Mouse (Mus musculus): ENCODE measurements around the gene Gm10260. TPM values are rescaled to one million over a fixed set of nuclear protein-coding genes. Genes with fewer than 3 reads are reported as not detected.

Gm10260 gene
- polyA plus RNA-seq, 1 experiment from 2014 or later = 4.2 TPM

DNA sequence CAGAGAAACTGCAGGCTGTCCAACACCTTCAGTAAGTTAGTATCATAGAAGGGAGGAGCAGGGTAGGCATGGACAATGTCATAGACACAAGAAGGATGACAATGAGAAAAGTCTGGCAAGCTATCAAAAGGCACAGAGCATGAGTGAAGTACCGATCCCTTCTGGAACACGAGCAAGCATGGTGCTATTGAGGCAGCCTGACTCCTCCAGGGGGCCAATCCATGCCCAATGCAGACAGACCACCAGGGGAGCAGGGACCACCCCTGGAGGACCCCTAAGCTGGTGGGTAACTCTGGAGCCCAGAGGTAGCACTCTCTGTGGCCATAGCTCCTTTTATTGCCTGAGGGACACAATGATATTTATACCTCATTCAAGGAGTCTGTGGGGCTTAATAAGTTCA, 20.1 kb upstream of the Gm10260 start:
- Histone ChIP-seq H3K27ac (replicated peaks) (no peak overlapping the region), H3K36me3 (no peaks in the 10 kb centered on the region), H3K4me1 (peaks cover 18% of the 10 kb centered on the region), H3K9me3 (replicated peaks) (no peaks in the 10 kb centered on the region), H3K27me3 (ENCODE audit: low read depth, poor library complexity, severe bottlenecking) (no peaks in the 10 kb centered on the region), H3K4me3 (no peak overlapping the region)
- no peak for DNase-seq (ENCODE audit: low spot score)
- WGBS = 85% methylated on average over 2 of the region's 2 CpGs

DNA sequence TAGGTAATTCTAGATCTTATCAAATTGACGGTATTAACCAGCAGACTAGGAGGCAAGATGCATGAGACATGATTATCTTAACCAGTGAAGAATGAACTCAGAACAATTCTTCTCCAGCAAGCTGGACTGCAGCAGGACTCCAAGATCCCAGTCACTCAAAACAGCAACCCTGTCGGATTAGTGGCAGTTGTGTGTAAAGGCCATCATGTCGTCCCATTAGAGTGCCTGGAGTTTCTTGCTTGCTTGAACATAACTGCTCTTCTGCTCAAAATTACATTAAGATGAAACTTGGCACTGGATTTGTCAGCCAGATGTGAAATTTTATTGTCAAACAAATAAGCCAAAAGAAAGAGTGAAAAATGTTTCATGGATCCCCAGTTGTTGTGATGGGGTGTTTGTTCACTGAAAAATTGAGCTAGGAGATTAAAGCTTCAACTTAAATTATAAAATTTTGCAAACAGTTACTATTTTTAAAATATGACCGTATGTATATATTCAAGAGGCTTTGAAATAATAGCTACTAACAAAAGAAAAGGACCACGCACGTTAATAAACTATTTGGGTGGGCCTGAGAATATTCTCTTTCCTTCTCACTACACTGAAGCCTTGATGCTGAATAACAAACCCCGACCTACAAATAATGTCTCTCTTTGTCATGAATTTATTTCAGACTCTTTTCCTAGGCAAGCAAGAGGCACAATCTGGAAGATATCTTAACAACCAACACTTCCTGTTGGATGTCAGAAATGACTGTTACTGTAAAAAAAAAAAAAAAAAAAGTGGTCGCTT, 19.4 kb upstream of the Gm10260 start:
- WGBS = 89% methylated on average over 8 of the region's 8 CpGs

DNA sequence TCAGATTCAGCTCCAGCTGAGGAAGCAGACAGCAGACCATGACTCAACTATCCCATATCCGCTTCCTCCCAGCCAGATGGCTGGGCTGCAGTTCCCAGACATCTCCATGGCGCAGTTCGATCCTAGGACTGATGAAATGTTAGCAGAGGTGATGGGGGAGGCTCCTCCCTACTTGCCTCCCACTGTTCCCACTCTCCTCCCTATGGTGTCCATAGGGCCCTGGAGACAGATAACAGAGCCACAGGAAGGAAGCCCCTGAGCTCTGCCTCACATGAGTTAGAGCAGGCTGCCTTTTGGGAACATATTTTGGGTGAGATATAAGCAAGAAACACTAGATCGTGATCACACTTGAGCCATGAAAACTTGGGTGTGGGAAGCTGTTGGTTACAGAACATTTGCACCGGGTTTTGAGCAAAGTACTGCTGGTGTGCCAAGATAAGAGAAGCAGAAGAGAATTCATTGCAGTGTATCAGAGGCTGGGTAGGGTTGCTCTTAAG, 18.3 kb upstream of the Gm10260 start:
- Histone ChIP-seq H3K27ac (replicated peaks) (no peak overlapping the region), H3K27me3 (ENCODE audit: low read depth, poor library complexity, severe bottlenecking) (no peaks in the 10 kb centered on the region), H3K9me3 (replicated peaks) (no peaks in the 10 kb centered on the region), H3K36me3 (no peaks in the 10 kb centered on the region), H3K4me1 (peaks cover 28% of the 10 kb centered on the region), H3K4me3 (no peak overlapping the region)
- DNase-seq (ENCODE audit: low spot score) = no peak
- 90% methylated on average over 5 of the region's 5 CpGs for WGBS

More for the DNA sequence above, 19.4 kb upstream of the Gm10260 start:
- no peaks in the 10 kb centered on the region for H3K36me3 ChIP-seq
- H3K9me3 ChIP-seq (replicated peaks) = no peaks in the 10 kb centered on the region
- no peak for DNase-seq (ENCODE audit: low spot score)
- H3K4me3 ChIP-seq = no peak overlapping the region
- H3K27me3 ChIP-seq (ENCODE audit: low read depth, poor library complexity, severe bottlenecking) = no peaks in the 10 kb centered on the region
- H3K27ac ChIP-seq (replicated peaks) = no peak overlapping the region
- H3K4me1 ChIP-seq = peaks cover 20% of the 10 kb centered on the region

DNA sequence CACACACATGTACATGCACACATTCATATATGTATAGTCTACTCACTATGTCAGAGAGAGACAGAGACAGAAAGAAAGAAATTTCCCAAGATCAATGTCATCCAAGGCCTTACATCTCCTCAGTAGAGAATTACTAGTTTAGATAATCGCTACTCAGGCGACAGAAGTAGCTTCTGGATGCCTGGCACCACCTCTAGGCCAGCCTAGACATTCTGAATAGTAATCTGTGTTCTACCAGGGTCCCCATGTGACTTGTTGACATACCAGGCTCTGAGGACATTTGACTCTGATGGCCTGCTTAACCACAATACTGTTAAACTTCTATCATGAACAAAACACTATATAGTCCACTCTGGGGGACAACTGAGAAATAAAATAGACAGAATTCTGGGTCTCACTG, 17.2 kb upstream of the Gm10260 start:
- no peaks in the 10 kb centered on the region for H3K36me3 ChIP-seq
- DNase-seq (ENCODE audit: low spot score) = no peak
- H3K27ac ChIP-seq (replicated peaks) = no peak overlapping the region
- no peaks in the 10 kb centered on the region for H3K27me3 ChIP-seq (ENCODE audit: low read depth, poor library complexity, severe bottlenecking)
- WGBS = 93% methylated on average over 2 of the region's 2 CpGs
- peaks cover 28% of the 10 kb centered on the region for H3K4me1 ChIP-seq
- no peaks in the 10 kb centered on the region for H3K9me3 ChIP-seq (replicated peaks)
- H3K4me3 ChIP-seq = no peak overlapping the region

DNA sequence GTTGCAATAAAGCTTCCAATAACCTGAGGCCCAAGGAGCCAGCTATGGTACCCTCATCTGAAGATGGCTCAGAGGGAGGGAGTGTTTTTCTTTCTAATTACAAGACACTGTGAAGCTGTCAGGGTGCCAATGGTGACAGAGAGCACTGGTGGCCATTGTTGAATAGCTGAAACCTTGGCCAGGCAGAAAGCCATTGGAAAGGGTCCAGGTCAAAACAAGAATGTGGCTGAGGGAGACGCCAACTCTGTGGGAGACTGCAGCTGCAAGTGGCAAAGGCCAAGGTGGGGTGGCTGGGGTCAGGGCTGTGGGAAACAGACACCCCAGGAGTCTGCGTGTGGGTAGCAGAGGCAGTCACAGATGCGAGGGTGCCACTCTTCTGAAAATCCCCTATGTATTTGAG, 16.3 kb upstream of the Gm10260 start:
- no peak overlapping the region for H3K4me3 ChIP-seq
- H3K27me3 ChIP-seq (ENCODE audit: low read depth, poor library complexity, severe bottlenecking) = no peaks in the 10 kb centered on the region
- 0 out of 2 replicates have a peak overlapping the region, but pooled peaks have one; percentile 23 for H3K27ac ChIP-seq (replicated peaks)
- H3K4me1 ChIP-seq = peaks cover 20% of the 10 kb centered on the region
- 67% methylated on average over 3 of the region's 3 CpGs for WGBS
- no peak for DNase-seq (ENCODE audit: low spot score)
- no peaks in the 10 kb centered on the region; the same call in 1 of the 2 replicates for H3K9me3 ChIP-seq (replicated peaks)
- H3K36me3 ChIP-seq = no peaks in the 10 kb centered on the region

DNA sequence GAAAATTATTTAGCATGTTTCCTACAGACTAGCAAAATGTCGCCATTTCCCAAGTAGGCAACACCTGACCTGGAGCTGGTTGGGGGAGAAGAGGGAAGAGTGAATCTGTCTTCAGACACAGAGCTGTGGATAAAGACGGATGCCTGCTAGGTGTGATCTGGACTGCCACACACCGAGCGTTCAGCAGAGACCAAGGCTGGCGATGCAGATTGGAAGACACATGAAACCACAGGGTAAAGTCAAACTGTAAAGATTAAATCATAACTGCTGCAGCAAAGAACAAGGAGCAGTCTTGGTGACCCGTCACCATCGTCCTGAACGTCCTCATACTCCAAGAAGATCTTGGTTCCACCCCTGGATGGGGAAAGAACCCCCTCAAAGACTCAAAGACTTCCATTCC, 15.5 kb upstream of the Gm10260 start:
- Histone ChIP-seq H3K9me3 (replicated peaks) (no peaks in the 10 kb centered on the region; the same call in 1 of the 2 replicates), H3K36me3 (no peaks in the 10 kb centered on the region), H3K4me1 (peaks cover 20% of the 10 kb centered on the region), H3K27ac (replicated peaks) (no peak overlapping the region), H3K27me3 (ENCODE audit: low read depth, poor library complexity, severe bottlenecking) (no peaks in the 10 kb centered on the region), H3K4me3 (no peak overlapping the region)
- no peak for DNase-seq (ENCODE audit: low spot score)
- whole genome bisulfite sequencing = 89% methylated on average over 8 of the region's 8 CpGs

DNA sequence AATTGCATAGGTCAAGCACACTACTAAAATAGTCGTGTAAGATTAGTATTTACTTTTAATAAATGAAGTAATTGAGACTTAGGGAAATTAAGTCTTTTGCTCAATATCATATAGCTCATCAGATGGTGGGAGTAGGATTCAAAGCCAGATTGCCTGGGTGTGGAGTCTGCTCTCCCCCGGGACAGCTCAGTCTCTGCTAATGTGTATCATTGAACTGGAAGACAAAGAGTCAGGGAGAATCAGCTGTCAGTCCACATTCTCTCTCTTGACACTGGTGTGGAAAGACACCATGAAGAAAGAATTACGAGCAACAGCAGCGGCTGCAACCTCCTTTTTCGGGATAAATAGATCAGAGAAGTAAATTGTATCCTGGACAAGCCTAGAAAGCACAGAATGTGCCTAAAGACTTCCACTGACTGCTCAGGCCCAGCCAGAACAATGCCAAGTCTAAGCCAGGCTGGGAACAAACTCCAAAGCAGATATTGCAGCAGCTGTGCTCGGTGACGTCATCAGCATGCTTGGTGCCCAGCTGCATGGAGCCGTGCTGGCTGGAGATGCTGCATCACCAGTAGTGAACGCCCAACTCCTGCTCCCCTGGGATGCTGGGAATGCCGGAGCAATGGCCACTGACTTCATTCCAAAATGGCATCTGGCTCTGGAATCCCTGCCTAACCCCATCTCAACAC, 14.5 kb upstream of the Gm10260 start:
- H3K36me3 ChIP-seq = no peaks in the 10 kb centered on the region
- 66% methylated on average over 10 of the region's 10 CpGs for WGBS
- peaks cover 20% of the 10 kb centered on the region for H3K4me1 ChIP-seq
- H3K9me3 ChIP-seq (replicated peaks) = no peaks in the 10 kb centered on the region; the same call in 1 of the 2 replicates
- peak; percentile 55 for DNase-seq (ENCODE audit: low spot score)
- peak overlapping the region; percentile 83 for H3K27ac ChIP-seq (replicated peaks)
- peak overlapping the region; percentile 24; the same call in 1 of the 2 replicates for H3K4me3 ChIP-seq
- no peaks in the 10 kb centered on the region for H3K27me3 ChIP-seq (ENCODE audit: low read depth, poor library complexity, severe bottlenecking)

DNA sequence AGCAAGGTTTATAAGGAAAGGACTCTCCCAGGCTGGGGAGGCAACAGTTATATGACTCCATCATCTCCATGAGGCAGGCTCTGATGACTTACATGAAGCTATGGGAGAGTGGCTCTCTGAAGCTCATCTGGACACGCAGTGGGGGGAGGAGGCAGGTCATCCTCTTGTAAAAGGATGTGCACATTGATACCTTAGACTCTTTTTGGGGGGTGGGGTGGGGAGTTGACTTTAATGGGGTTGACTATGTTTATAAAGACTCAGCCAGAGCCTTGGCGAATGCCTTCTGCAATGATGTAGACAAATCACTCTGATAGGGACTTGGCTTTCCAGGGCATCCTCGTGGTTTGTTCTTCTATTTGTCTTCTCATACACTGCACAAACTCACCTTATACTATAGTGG, 8.8 kb upstream of the Gm10260 start:
- H3K27me3 ChIP-seq (ENCODE audit: low read depth, poor library complexity, severe bottlenecking) = no peaks in the 10 kb centered on the region
- 84% methylated on average over 3 of the region's 3 CpGs for WGBS
- DNase-seq (ENCODE audit: low spot score) = no peak
- H3K27ac ChIP-seq (replicated peaks) = peak overlapping the region; percentile 61; the same call in 1 of the 2 replicates
- no peak overlapping the region for H3K4me3 ChIP-seq
- no peaks in the 10 kb centered on the region; the same call in 1 of the 2 replicates for H3K9me3 ChIP-seq (replicated peaks)
- peaks cover 18% of the 10 kb centered on the region for H3K4me1 ChIP-seq
- no peaks in the 10 kb centered on the region for H3K36me3 ChIP-seq

DNA sequence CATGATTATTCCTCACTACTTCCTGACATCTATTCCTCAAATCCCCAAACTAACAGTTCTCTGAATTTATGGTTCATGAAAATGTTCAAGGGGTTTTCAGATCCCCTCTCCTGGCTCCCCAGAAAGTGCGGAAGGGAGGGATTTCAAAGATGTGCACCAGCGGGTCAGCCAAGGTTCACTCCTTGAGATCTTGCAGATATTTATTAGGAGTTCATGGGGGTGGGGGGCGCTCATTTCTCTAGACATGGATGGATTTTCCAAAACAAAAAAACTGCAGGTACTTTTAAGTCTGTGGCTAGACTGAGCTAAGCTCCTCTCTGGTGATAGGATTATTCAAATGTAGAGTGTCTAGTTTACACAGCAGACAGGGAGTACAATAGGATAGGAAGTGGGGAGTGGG, 8.4 kb upstream of the Gm10260 start:
- peak overlapping the region; percentile 61 for H3K27ac ChIP-seq (replicated peaks)
- 56% methylated on average over 3 of the region's 3 CpGs for WGBS

DNA sequence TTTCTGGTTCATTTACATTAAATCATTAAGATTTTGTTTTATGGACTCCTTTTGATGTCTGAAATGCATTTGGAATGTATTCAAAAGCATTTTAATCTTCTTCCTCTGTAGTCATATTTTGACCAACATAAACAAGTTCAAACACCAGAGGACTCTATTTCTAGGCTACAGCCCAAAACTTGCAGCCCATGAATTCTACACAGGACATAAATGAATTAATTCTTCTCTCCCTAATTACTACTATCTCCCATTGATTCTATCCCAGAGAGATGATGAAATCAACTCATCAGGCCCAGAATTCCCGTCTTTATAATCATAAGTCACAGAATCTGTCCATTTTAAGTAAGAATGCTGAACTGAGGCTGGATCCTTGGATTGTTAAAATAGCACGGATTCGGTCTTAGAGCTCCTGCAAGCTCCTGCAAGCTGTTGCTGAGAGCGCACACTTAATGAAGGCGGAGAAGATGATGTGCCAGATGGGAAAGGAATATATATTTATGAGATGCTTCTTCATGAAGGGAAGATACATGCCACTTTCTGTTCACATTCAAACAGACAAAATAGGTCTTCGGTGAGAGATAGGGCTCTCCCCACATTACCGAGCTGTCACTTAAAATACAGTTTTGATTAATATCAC, 7.7 kb upstream of the Gm10260 start:
- peaks cover 26% of the 10 kb centered on the region for H3K4me1 ChIP-seq
- H3K4me3 ChIP-seq = no peak overlapping the region
- no peak overlapping the region for H3K27ac ChIP-seq (replicated peaks)
- WGBS = 86% methylated on average over 7 of the region's 7 CpGs
- H3K9me3 ChIP-seq (replicated peaks) = no peaks in the 10 kb centered on the region; the same call in 1 of the 2 replicates
- no peaks in the 10 kb centered on the region for H3K27me3 ChIP-seq (ENCODE audit: low read depth, poor library complexity, severe bottlenecking)
- H3K36me3 ChIP-seq = no peaks in the 10 kb centered on the region
- DNase-seq (ENCODE audit: low spot score) = no peak

More for the DNA sequence above, 8.4 kb upstream of the Gm10260 start:
- Histone ChIP-seq H3K36me3 (no peaks in the 10 kb centered on the region), H3K4me1 (peaks cover 21% of the 10 kb centered on the region), H3K9me3 (replicated peaks) (no peaks in the 10 kb centered on the region; the same call in 1 of the 2 replicates), H3K4me3 (no peak overlapping the region), H3K27me3 (ENCODE audit: low read depth, poor library complexity, severe bottlenecking) (no peaks in the 10 kb centered on the region)
- DNase-seq (ENCODE audit: low spot score) = no peak

DNA sequence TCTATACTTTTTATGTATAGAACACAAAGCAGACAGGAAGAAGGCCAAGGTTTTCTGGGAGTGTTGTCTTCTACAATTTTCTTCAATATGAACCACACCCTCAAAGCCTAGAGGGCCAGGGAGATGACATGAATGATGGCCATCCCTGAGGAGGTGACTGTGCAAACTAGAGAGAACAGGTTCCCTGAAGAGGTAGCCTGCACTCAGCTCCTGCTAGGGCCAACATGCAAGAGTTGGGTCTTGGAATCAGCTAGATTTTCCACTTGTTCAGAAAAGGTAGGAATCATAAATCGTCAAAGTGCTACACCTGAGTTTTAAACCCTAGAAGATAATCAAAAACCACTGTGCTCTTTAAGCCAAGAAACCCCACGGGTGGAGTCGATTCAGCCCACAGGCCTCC, 6.2 kb upstream of the Gm10260 start:
- 95% methylated on average over 3 of the region's 3 CpGs for WGBS
- no peak for DNase-seq (ENCODE audit: low spot score)
- Histone ChIP-seq H3K36me3 (no peaks in the 10 kb centered on the region), H3K9me3 (replicated peaks) (no peaks in the 10 kb centered on the region), H3K27ac (replicated peaks) (no peak overlapping the region), H3K27me3 (ENCODE audit: low read depth, poor library complexity, severe bottlenecking) (no peaks in the 10 kb centered on the region), H3K4me3 (no peak overlapping the region), H3K4me1 (peaks cover 26% of the 10 kb centered on the region)

DNA sequence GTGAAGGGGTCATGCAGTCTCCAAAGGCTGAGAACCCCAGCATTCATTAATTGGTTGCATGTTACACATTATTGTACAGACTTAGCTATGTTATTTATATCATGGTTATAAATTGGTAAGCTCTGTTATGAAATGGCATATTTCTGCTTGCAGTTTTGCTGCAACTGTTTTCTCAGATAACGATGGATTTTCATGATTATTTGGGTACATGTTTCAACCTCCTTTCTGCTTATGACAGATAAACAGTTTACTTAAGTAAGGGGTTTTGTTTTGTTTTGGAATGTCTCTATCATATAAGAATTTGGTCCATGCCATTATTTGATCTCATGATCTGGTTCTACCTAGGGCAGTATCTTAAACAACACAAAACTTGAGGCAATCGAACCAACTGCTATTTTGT, 5.5 kb upstream of the Gm10260 start:
- Histone ChIP-seq H3K27me3 (ENCODE audit: low read depth, poor library complexity, severe bottlenecking) (no peaks in the 10 kb centered on the region), H3K9me3 (replicated peaks) (no peaks in the 10 kb centered on the region), H3K27ac (replicated peaks) (no peak overlapping the region), H3K4me1 (peaks cover 26% of the 10 kb centered on the region), H3K4me3 (no peak overlapping the region), H3K36me3 (no peaks in the 10 kb centered on the region)
- no peak for DNase-seq (ENCODE audit: low spot score)
- 92% methylated on average over 2 of the region's 2 CpGs for WGBS

All from midbrain, embryonic 10.5 days (tissue).